Mouse (Mus musculus) testis, adult 2 months (tissue): Measurements from ENCODE around the gene Mapk12.

Experiments
- CTCF ChIP-seq: fragments of 200-500 bp; IDR thresholded peaks from 2 replicates; pipeline ENCODE4 v1.5.1; 2012; ENCODE audit warnings: low read depth, mild to moderate bottlenecking, inconsistent platforms, low read length, moderate library complexity; ENCODE audit not compliant: control insufficient read depth, insufficient read depth, insufficient replicate concordance
- POLR2A ChIP-seq: fragments of 200-500 bp; IDR thresholded peaks from 2 replicates; pipeline ENCODE4 v1.6.1; 2012; ENCODE audit warnings: low read depth, mild to moderate bottlenecking, inconsistent platforms, low read length, moderate library complexity; ENCODE audit not compliant: control insufficient read depth

DNA sequence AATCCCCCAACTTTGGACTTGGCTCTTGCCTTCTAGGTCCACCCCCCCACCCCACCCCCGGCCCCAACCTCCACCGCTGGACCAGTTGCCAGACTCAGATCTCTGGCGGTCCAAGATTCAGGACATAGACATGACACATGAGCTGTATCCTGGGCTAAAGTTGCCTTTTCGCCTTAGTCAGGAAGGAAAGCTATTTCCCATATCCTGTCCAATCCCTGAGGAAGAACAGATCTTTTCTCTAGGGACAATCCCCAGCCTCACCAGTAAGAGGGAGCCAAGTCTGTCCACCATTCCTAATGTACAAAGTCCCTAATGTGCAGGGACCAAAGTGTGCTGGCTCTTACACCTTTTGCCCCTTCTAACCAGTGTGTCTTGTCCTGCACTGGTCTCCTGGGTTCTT, 1.4 kb upstream of the Mapk12 start:
- TF ChIP-seq CTCF (no peak), POLR2A (no peak)
